Mouse (Mus musculus): ENCODE data around the gene Slc10a1. TPM values are rescaled to one million over a fixed set of nuclear protein-coding genes. Genes with fewer than 3 reads are reported as not detected.

The Slc10a1 gene
- not detected in 2 replicates for polyA plus RNA-seq (2012; rRNA removed)

DNA sequence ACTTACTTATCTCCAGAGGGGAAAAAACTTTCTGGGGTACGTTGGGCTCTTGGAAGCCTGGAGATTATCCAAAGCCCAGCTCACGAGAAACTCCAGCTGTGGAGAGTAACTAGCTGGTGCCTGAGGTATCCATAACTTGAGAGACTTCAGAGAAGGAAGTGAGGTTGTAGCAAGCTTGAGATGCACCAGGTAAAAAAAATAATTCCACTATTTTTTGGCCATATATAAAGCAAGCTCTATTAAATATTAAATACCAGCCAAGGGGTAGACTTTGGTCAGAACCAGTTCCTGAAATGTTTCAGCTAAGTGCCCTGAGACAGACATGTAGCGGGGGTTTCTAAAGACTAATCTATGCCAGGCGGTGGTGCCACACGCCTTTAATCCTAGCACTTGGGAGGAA is at the start of gene Slc10a1:
Gene Slc10a1 (minus strand): TSS at position 101 of the 400 bp plus-strand sequence.
- DNase-seq (ENCODE audit: extremely low spot score in 1 of 2, low spot score in 1 of 2): no peak

- DNase-seq (ENCODE audit: extremely low spot score in 1 of 2, low spot score in 1 of 2): no peak
Measured at GRCm38 (mm10) chr12:81017624-81018023, 49.1 kb upstream of the Slc10a1 start.

DNA sequence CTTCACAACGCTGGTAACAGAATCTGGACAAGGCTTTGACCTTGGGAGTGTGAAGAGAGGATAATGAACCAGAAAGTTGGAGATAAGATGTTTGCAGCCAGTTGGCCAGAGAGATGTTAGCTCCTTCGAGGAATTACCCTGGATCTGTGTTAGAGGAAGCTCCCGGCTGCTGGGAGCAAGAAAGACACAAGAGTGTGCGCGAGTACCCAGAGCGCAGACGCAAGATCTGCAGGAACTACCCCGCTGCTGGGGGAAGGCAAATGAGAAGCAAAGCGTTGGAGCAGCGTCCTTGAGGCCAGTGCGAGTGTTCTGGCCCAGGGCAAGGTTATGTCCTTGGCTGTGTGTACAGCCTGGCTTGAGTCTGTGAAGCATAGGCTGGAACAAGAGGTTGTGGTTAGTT is 45.0 kb upstream of the Slc10a1 start:
- DNase-seq (ENCODE audit: extremely low spot score in 1 of 2, low spot score in 1 of 2): no peak

- no peak for DNase-seq (ENCODE audit: extremely low spot score in 1 of 2, low spot score in 1 of 2)
Measured at GRCm38 (mm10) chr12:81011994-81012393, 43.5 kb upstream of the Slc10a1 start.

DNA sequence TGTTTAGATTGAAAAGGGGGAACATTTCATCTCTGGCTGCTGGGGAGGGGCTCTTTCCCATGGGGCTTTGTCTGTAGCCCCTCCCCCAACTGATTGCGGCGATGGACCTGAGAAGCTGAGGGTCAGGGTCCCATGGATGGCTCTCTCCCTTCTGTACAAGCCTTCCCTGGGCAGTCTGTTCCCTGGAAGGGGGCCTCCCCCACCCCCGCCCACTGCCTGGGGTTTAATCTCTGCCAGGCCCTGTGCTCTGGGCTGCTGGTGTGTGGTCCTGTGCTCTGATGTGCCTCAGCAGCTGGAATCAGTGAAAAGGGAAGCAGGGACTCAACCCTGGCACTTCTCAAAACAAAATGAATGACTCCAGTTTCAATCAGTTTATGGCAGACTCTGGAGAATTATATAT is 41.3 kb upstream of the Slc10a1 start:
- no peak for DNase-seq (ENCODE audit: extremely low spot score in 1 of 2, low spot score in 1 of 2)

- DNase-seq (ENCODE audit: extremely low spot score in 1 of 2, low spot score in 1 of 2): no peak
Measured at GRCm38 (mm10) chr12:81002841-81003635, 34.5 kb upstream of the Slc10a1 start.

- DNase-seq (ENCODE audit: extremely low spot score in 1 of 2, low spot score in 1 of 2): no peak
Measured at GRCm38 (mm10) chr12:81000924-81001323, 32.4 kb upstream of the Slc10a1 start.

DNA sequence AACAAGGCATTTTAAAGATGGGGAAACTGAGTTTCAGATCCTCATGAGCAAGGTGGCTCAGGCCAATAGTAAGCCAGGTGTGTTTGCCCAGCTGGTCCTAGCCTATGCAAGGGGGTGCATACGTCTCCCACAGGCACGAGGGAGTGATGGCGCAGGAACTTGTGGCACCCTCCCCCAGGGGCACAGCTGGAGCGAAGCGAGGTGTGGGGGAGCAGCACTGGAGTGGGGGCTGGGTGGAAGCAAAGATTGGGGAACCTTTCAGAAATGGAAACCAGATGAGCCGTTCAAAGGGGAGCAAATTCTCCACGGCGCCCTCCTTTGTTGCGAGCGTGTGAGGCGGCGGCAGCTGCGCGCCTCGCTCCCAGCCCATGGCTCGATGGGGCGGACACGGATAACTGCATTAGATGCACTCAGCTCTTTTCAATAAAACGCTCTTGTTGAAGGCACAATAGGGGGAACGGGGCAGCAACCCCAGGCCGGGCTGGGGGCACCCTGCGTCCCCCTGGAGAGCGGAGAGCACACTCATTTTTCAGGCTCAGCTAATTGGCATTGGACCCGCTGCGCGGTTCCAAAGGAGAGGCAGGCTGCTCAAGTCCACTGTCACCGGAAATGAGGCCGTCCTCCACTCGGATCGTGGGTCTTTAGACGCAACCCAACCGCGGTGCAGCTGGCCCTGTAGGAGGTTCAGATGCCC is 30.2 kb upstream of the Slc10a1 start:
- no peak for DNase-seq (ENCODE audit: extremely low spot score in 1 of 2, low spot score in 1 of 2)

- no peak for DNase-seq (ENCODE audit: extremely low spot score in 1 of 2, low spot score in 1 of 2)
Measured at GRCm38 (mm10) chr12:80997652-80998051, 29.1 kb upstream of the Slc10a1 start.

DNA sequence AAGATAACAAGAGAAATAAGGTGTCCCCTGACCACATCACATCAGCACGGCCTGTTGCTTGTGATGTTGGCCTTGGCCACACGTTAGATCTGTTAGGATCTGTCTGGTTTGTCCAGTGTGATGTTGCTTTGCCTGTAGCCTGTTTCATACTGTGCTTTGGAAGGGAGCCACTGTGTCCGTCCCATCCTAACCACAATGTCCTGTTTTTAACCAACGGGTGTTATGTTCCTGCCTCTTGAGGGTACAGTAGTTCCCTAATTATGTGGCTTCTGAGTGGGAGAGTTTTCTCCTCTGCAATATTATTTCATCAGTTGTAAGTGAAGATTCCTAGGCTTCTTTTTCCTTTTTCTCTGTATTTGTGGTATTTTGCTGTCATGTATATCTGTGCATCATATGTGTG is 26.8 kb upstream of the Slc10a1 start:
- DNase-seq (ENCODE audit: extremely low spot score in 1 of 2, low spot score in 1 of 2): no peak

- DNase-seq (ENCODE audit: extremely low spot score in 1 of 2, low spot score in 1 of 2): no peak
Measured at GRCm38 (mm10) chr12:80993773-80994172, 25.3 kb upstream of the Slc10a1 start.

DNA sequence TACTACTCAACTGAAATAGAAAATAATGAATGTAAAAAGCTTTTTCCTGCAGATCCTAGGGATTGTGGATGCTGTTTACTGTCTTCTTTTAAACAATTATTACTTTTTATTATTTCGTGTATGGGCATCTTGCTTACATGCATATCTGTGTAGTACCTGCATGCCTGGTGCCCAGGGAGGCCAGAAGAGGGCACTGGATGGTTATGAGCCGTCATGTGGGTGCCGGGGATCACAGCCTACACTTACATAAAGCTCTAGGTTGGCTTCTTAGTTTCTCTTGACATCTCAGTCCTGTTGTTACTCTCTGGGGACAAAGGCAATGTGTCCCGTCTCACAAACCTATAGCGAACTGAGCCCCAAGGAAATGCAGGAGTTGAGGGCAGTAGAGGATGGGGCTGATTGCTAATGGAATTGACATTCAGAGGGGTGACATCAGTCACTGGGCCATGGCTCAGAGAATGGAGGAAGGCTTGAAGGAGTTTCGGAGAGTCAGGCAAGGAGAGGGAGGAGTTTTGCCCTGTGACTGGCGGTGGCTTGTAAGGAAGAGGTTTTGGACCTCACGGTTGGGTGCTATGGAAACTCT is 24.1 kb upstream of the Slc10a1 start:
- DNase-seq (ENCODE audit: extremely low spot score in 1 of 2, low spot score in 1 of 2): no peak

DNA sequence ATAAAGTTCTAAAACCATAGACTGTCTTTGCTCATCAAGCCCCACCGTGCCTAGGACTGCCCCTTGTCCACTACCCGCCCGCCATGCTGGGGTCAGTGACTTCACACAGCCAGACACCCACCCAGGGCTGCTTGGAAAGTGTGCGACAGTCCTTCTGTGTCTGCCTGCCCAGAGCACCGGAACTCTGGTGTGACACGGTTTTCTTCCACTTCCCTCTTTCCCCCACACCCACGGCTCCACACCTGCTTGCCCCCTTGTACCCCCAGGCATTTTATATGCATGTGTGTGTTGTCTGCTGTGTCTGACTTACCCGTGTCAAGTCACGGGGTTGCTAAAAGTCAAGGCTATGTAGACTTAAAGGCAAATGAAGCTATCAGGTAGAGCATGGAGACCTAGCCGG is 23.3 kb upstream of the Slc10a1 start:
- DNase-seq (ENCODE audit: extremely low spot score in 1 of 2, low spot score in 1 of 2): no peak

DNA sequence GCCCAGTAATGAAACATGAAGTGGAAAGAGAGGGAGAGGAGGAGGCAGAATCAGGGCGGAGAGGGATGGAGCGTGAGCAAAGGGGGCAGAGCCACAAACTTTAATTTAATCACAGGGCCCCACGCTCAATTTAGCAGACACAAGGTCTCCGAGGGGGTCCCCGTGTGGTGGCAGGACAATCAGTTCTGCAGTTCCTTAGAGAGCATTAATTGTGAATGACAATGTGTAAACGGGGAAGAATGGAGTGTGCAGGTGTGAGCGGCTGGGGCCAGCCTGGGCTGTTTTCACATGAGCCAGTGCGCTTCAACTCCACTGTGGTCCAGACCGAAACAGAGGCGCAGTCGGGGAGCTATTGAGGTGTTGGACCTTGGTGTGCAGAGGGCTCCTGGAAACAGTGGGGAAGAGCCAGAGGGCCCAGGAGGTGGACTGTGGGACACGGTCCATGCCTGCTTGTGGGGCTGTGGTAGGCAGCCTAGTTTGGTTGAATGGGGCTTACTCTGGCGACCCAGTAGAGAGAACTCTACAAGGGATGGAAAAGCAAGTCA is 22.5 kb upstream of the Slc10a1 start:
- DNase-seq (ENCODE audit: extremely low spot score in 1 of 2, low spot score in 1 of 2): no peak

DNA sequence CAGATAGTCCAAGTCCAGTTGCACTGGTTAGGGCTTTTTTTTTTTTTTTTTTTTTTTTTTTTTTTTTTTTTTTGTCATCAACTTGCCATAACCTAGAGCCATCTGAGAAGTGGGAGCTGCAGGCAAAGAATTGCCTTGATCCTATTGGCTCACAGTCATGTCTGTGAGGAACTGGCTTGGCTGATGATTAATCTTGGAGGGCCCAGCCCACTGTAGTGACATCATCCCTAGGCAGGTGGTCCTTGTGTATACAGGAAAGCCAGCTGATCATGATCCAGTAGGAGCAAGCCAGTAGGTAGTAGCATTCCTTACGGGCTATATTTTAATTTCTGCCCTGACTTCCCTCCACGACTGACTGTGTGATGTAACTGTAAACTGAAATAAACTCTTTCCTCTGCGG is 19.8 kb upstream of the Slc10a1 start:
- DNase-seq (ENCODE audit: extremely low spot score in 1 of 2, low spot score in 1 of 2): no peak

DNA sequence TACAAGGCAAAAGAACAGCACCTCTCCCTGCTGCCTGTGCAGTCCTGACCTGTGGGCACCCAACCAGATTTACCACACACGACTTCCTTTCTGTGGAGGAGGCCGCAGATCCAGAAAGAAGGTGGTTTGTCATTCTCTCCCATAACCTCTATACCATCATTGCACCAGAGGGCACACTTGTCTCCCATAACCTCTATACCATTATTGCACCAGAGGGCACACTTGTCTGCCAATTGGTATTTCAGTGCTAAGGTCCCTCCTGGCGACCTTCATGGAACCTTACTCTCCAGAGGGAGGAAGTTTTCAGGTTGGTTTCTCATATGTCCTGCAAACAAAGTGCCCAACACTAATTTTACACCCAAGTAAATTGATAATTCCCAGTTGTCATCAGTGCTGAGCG is 18.1 kb upstream of the Slc10a1 start:
- no peak for DNase-seq (ENCODE audit: extremely low spot score in 1 of 2, low spot score in 1 of 2)

GRCm38 (mm10) chr12:80983695-80984094 is 15.2 kb upstream of the Slc10a1 start:
- no peak for DNase-seq (ENCODE audit: extremely low spot score in 1 of 2, low spot score in 1 of 2)

GRCm38 (mm10) chr12:80982326-80982725 is 13.8 kb upstream of the Slc10a1 start:
- peak; percentile 16 to 91 for DNase-seq (ENCODE audit: extremely low spot score in 1 of 2, low spot score in 1 of 2)

GRCm38 (mm10) chr12:80975939-80976671 is 7.6 kb upstream of the Slc10a1 start:
- no peak for DNase-seq (ENCODE audit: extremely low spot score in 1 of 2, low spot score in 1 of 2)

DNA sequence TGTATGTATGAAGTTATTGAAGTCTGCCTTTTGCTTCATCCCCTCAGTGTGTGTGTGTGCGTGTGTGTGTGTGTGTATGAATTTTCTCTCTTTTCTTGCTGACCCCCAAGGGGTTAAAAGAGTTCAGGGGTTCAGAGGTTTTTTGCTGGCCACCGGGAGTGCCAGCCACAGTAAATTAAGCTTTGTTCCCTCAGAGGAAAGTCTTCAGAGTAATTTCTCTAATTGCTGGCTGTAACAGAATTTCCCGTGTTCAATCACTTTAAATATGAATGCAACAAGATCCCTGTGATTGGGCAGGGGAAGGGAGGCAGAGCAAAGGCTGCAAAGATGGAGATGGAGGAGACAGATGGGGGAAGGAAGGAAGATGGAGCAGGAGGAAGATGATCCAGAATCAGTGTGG is 3.3 kb upstream of the Slc10a1 start:
- no peak for DNase-seq (ENCODE audit: extremely low spot score in 1 of 2, low spot score in 1 of 2)

All from frontal cortex, adult 2 months (tissue).